22 mouse cellular contexts compared by ENCODE assay signal in the genomic region with DNA sequence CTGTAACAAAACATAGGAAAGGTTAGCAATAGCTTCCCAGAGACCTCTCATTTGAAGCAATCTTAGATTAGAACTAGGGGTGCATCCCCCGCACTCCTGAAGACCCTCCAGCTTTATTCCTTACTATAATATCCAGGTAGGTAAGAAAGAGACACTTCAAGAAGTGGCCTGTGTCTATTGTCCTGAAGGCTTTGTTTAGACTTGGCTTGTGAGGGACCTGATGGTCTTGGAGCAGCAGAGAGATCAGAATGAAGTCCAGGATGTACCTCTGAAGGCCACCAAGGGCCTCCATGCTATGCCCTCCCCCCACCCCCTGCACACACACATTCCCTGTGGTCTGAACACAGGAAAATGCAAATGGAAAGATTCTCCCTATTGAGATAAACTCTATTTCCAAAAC. TPM values are rescaled to one million over a fixed set of nuclear protein-coding genes. Genes with fewer than 3 reads are reported as not detected.
A peak's percentile ranks its signal among the peaks of the same experiment; 100 is the strongest.
DNase-seq lines count a peak whose midpoint lies in the region; ATAC-seq and TF ChIP-seq lines count a peak whose summit lies in the region.
"Had no signal": no experiment of that assay in that cellular context is flagged by ENCODE, and none has a peak within 500 bp of the region (broad histone marks: within the 10 kb centered on the region; RNA-seq: fewer than 3 reads in every experiment).

No protein-coding gene starts in this region.

- peak overlapping the region; percentile 25 for H3K4me2 ChIP-seq in forebrain, postnatal 0 days (ENCODE audit: low read depth)
- H3K4me2 ChIP-seq in limb, embryonic 11.5 days (ENCODE audit: low read depth, severe bottlenecking): peak overlapping the region; percentile 28
- H3K4me2 ChIP-seq in neural tube, embryonic 13.5 days: peak overlapping the region; percentile 39
- H3K4me2 ChIP-seq: intestine, embryonic 15.5 days; liver, embryonic 12.5 days had no signal

- H3K27ac ChIP-seq in layer of hippocampus, adult 2 months: peak overlapping the region; percentile 82
- H3K27ac ChIP-seq in forebrain, postnatal 0 days (ENCODE audit: low read depth, low read length): no peak overlapping the region
- H3K27ac ChIP-seq in limb, embryonic 11.5 days (replicated peaks; ENCODE audit: low read depth, low read length): no peak overlapping the region
- 0 out of 2 replicates have a peak overlapping the region, but pooled peaks have one; percentile 23 for H3K27ac ChIP-seq in neural tube, embryonic 13.5 days (replicated peaks)
- H3K27ac ChIP-seq: intestine, embryonic 15.5 days; liver, embryonic 12.5 days had no signal

- no peak overlapping the region for H3K9ac ChIP-seq in forebrain, postnatal 0 days
- H3K9ac ChIP-seq in limb, embryonic 11.5 days (ENCODE audit: low read length): no peak overlapping the region; the same call in 1 of the 2 replicates
- H3K9ac ChIP-seq in neural tube, embryonic 13.5 days: 0 out of 2 replicates have a peak overlapping the region, but pooled peaks have one; percentile 18
- H3K9ac ChIP-seq: intestine, embryonic 15.5 days; liver, embryonic 12.5 days had no signal

- H3K36me3 ChIP-seq in forebrain, postnatal 0 days (ENCODE audit: insufficient read depth): no peaks in the 10 kb centered on the region
- no peaks in the 10 kb centered on the region for H3K36me3 ChIP-seq in limb, embryonic 11.5 days (ENCODE audit: control insufficient read depth, insufficient read depth, low read length)
- H3K36me3 ChIP-seq in neural tube, embryonic 13.5 days: no peaks in the 10 kb centered on the region
- H3K36me3 ChIP-seq: intestine, embryonic 15.5 days; liver, embryonic 12.5 days had no signal

- H3K4me3 ChIP-seq in layer of hippocampus, adult 2 months: no peak overlapping the region; the same call in 1 of the 2 replicates
- no peak overlapping the region for H3K4me3 ChIP-seq in forebrain, postnatal 0 days (ENCODE audit: low read depth, low read length)
- no peak overlapping the region for H3K4me3 ChIP-seq in limb, embryonic 11.5 days (ENCODE audit: low read depth, low read length)
- peak overlapping the region; percentile 17; the same call in 1 of the 2 replicates for H3K4me3 ChIP-seq in neural tube, embryonic 13.5 days
- H3K4me3 ChIP-seq: erythroblast, embryonic 14.5 days; intestine, embryonic 15.5 days; liver, embryonic 12.5 days had no signal

- 81% methylated on average over 1 of the region's 1 CpGs for WGBS in forebrain, postnatal 0 days
- 93% methylated on average over 1 of the region's 1 CpGs for WGBS in limb, embryonic 11.5 days
- WGBS in neural tube, embryonic 13.5 days: 75% methylated on average over 1 of the region's 1 CpGs

- TF ChIP-seq CTCF in layer of hippocampus, adult 2 months (conservative IDR thresholded peaks at IDR 0.05): no peak
- TF ChIP-seq CTCF in forebrain, postnatal 0 days (IDR thresholded peaks at IDR 0.05; ENCODE audit: low read depth): no peak

- 0 out of 2 replicates have a peak, but pooled peaks cover 4% of the 10 kb centered on the region for H3K4me1 ChIP-seq in forebrain, postnatal 0 days (ENCODE audit: insufficient read depth)
- H3K4me1 ChIP-seq in limb, embryonic 11.5 days (ENCODE audit: control insufficient read depth, insufficient read depth, low read length): peaks cover 18% of the 10 kb centered on the region; the same call in 1 of the 2 replicates
- peaks cover 16% of the 10 kb centered on the region for H3K4me1 ChIP-seq in neural tube, embryonic 13.5 days (replicated peaks)

- H3K27me3 ChIP-seq in forebrain, postnatal 0 days (ENCODE audit: insufficient read depth, low read length): peaks cover 25% of the 10 kb centered on the region
- H3K27me3 ChIP-seq in limb, embryonic 11.5 days (ENCODE audit: control insufficient read depth, insufficient read depth, low read length): peaks cover under 1% of the 10 kb centered on the region; the same call in 1 of the 2 replicates
- peaks cover 74% of the 10 kb centered on the region for H3K27me3 ChIP-seq in neural tube, embryonic 13.5 days

- no peak for DNase-seq in layer of hippocampus, adult 2 months (ENCODE audit: low spot score in 2 of 2)
- no peak for DNase-seq in layer of hippocampus, adult 9-10 months (ENCODE audit: low spot score)
- DNase-seq in forebrain, postnatal 0 days: no peak
- DNase-seq in limb, embryonic 11.5 days (ENCODE audit: low spot score): no peak
- DNase-seq in urinary bladder, adult 2 months (ENCODE audit: low spot score): no peak
- no peak for DNase-seq in natural killer cell, adult 2 months (ENCODE audit: low spot score in 2 of 2)
- no peak for DNase-seq in left cerebral cortex, adult 9 months (ENCODE audit: low spot score in 2 of 2)
- DNase-seq: adrenal gland, adult 2 months; kidney, postnatal 14 days; layer of hippocampus, postnatal 36 days; lung, postnatal 10 days; right cerebral cortex, postnatal 25 days; thymus, adult 18-20 months had no signal

- H3K9me3 ChIP-seq in forebrain, postnatal 0 days (ENCODE audit: low read length): no peaks in the 10 kb centered on the region
- no peaks in the 10 kb centered on the region for H3K9me3 ChIP-seq in limb, embryonic 11.5 days (ENCODE audit: control insufficient read depth, low read length)
- H3K9me3 ChIP-seq in neural tube, embryonic 13.5 days: no peaks in the 10 kb centered on the region
- H3K9me3 ChIP-seq: intestine, embryonic 15.5 days; liver, embryonic 12.5 days had no signal

- ATAC-seq in forebrain, postnatal 0 days: no peak
- ATAC-seq in limb, embryonic 11.5 days (ENCODE audit: insufficient number of reproducible peaks, low FRiP score, low TSS enrichment, low read depth): no peak
- ATAC-seq in neural tube, embryonic 13.5 days (ENCODE audit: low read depth): no peak
- ATAC-seq: intestine, embryonic 15.5 days; liver, embryonic 12.5 days had no signal

RNA-seq across cellular contexts. Expression of gene Zic5, which starts 5.7 kb away (rescaled TPM):
- total RNA-seq in layer of hippocampus, adult 2 months (2021): 1 to 10 TPM; 3.9 to 4.4 TPM
- 13.9 and 22.8 TPM in 2 replicates for total RNA-seq in forebrain, postnatal 0 days (2014; rRNA removed)
- 5.1 and 13.8 TPM in 2 replicates for polyA plus RNA-seq in forebrain, postnatal 0 days (2015; fragmentation: Nextera tagmentation; extraction: Ambion mirVana)
- polyA plus RNA-seq in limb, embryonic 11.5 days (2014; fragmentation: Nextera tagmentation; extraction: Ambion mirVana): 11.3 and 12.5 TPM in 2 replicates
- 8.4 and 8.6 TPM in 2 replicates for polyA plus RNA-seq in neural tube, embryonic 13.5 days (2015; fragmentation: Nextera tagmentation; extraction: Ambion mirVana)
- polyA plus RNA-seq in urinary bladder, adult 2 months (2012; rRNA removed): not detected in 2 replicates
- total RNA-seq: adrenal gland, adult 2 months; granulocyte monocyte progenitor cell, adult 5-6 weeks; megakaryocyte-erythroid progenitor cell, adult 5-6 weeks had no signal
- polyA plus RNA-seq: heart, postnatal 0 days; intestine, embryonic 15.5 days; liver, embryonic 12.5 days had no signal

RNA-seq across cellular contexts. Expression of gene Gm5089, which starts 8.9 kb away (rescaled TPM):
- total RNA-seq in layer of hippocampus, adult 2 months (2021): under 1 TPM; 0.17 to 0.36 TPM
- 0.33 and 0.38 TPM in 2 replicates for total RNA-seq in forebrain, postnatal 0 days (2014; rRNA removed)
- polyA plus RNA-seq in forebrain, postnatal 0 days (2015; fragmentation: Nextera tagmentation; extraction: Ambion mirVana): 0.12 TPM in 1 of 2 replicates, not detected in the other
- 0.24 and 0.33 TPM in 2 replicates for polyA plus RNA-seq in limb, embryonic 11.5 days (2014; fragmentation: Nextera tagmentation; extraction: Ambion mirVana)
- polyA plus RNA-seq in neural tube, embryonic 13.5 days (2015; fragmentation: Nextera tagmentation; extraction: Ambion mirVana): 0.46 and 0.62 TPM in 2 replicates
- polyA plus RNA-seq in urinary bladder, adult 2 months (2012; rRNA removed): not detected in 2 replicates
- total RNA-seq: adrenal gland, adult 2 months; granulocyte monocyte progenitor cell, adult 5-6 weeks; megakaryocyte-erythroid progenitor cell, adult 5-6 weeks had no signal
- polyA plus RNA-seq: adrenal gland, adult 2 months; C2C12; erythroblast, embryonic 14.5 days; heart, postnatal 0 days; intestine, embryonic 15.5 days; liver, embryonic 12.5 days had no signal

RNA-seq across cellular contexts. Expression of gene Zic2, which starts 15.5 kb away (rescaled TPM):
- 10 to 100 TPM; 17.7 to 21.9 TPM for total RNA-seq in layer of hippocampus, adult 2 months (2021)
- 44.9 and 105 TPM in 2 replicates for total RNA-seq in forebrain, postnatal 0 days (2014; rRNA removed)
- 9.6 and 16.3 TPM in 2 replicates for polyA plus RNA-seq in forebrain, postnatal 0 days (2015; fragmentation: Nextera tagmentation; extraction: Ambion mirVana)
- polyA plus RNA-seq in limb, embryonic 11.5 days (2014; fragmentation: Nextera tagmentation; extraction: Ambion mirVana): 5.1 and 5.6 TPM in 2 replicates
- polyA plus RNA-seq in neural tube, embryonic 13.5 days (2015; fragmentation: Nextera tagmentation; extraction: Ambion mirVana): 8.2 and 10.2 TPM in 2 replicates
- 0.07 TPM in 1 of 2 replicates, not detected in the other for polyA plus RNA-seq in urinary bladder, adult 2 months (2012; rRNA removed)
- total RNA-seq: adrenal gland, adult 2 months; granulocyte monocyte progenitor cell, adult 5-6 weeks; megakaryocyte-erythroid progenitor cell, adult 5-6 weeks had no signal
- polyA plus RNA-seq: erythroblast, embryonic 14.5 days; heart, postnatal 0 days; intestine, embryonic 15.5 days; liver, embryonic 12.5 days had no signal

RNA-seq across cellular contexts. Expression of gene Gm10837, which starts 30.6 kb away (rescaled TPM):
- total RNA-seq in layer of hippocampus, adult 2 months (2021): not detected
- total RNA-seq in forebrain, postnatal 0 days (2014; rRNA removed): 0.15 and 1.0 TPM in 2 replicates
- polyA plus RNA-seq in forebrain, postnatal 0 days (2015; fragmentation: Nextera tagmentation; extraction: Ambion mirVana): 0.23 TPM in 1 of 2 replicates, not detected in the other
- polyA plus RNA-seq in limb, embryonic 11.5 days (2014; fragmentation: Nextera tagmentation; extraction: Ambion mirVana): 0.16 and 0.19 TPM in 2 replicates
- 0.19 and 0.29 TPM in 2 replicates for polyA plus RNA-seq in neural tube, embryonic 13.5 days (2015; fragmentation: Nextera tagmentation; extraction: Ambion mirVana)
- polyA plus RNA-seq in urinary bladder, adult 2 months (2012; rRNA removed): not detected in 2 replicates
- total RNA-seq: adrenal gland, adult 2 months; ES-E14; granulocyte monocyte progenitor cell, adult 5-6 weeks; layer of hippocampus, postnatal 36 days; megakaryocyte-erythroid progenitor cell, adult 5-6 weeks had no signal
- polyA plus RNA-seq: adrenal gland, adult 2 months; C2C12; erythroblast, embryonic 14.5 days; heart, postnatal 0 days; intestine, embryonic 15.5 days; liver, embryonic 12.5 days had no signal

Comparison
In these comparisons a context has a peak if more than half of its experiments do, and no peak if none do; other contexts are left out.
1. H3K27ac ChIP-seq: peak in layer of hippocampus, adult 2 months (single experiment) and neural tube, embryonic 13.5 days (single experiment); none in forebrain, postnatal 0 days (single experiment) and limb, embryonic 11.5 days (single experiment).
2. Peak in every context shown above with its lines, with median percentiles within 50 percentile points of each other: H3K4me2 ChIP-seq.